Mouse (Mus musculus) megakaryocyte, embryonic 14.5 days (primary cell): ENCODE measurements at regions not wholly inside any gene's neighbourhood (a gene's known extent, or its start where the extent isn't known, plus 50 kb on each side); places are given as distances from the start of the nearest gene placed in this dataset.

ENCODE experiments used
- H3K27me3 ChIP-seq: replicated peaks from 2 replicates; pipeline ENCODE3; 2012; ENCODE audit warnings: inconsistent platforms
- H3K36me3 ChIP-seq: replicated peaks from 2 replicates; pipeline ENCODE3; 2012; ENCODE audit warnings: low read length, inconsistent platforms, mixed read lengths
- H3K4me1 ChIP-seq: 2 replicates; pipeline ENCODE4 v1.6.1; 2012; ENCODE audit warnings: inconsistent platforms
- H3K4me3 ChIP-seq: replicated peaks from 2 replicates; pipeline ENCODE3; 2012; ENCODE audit warnings: moderate library complexity, mild to moderate bottlenecking, inconsistent platforms
- H3K9me3 ChIP-seq: 2 replicates; pipeline ENCODE4 v1.6.1; 2012; ENCODE audit warnings: inconsistent platforms
- FLI1 ChIP-seq: IDR thresholded peaks from 2 replicates; pipeline ENCODE4 v1.6.1; 2012; ENCODE audit warnings: low read length, inconsistent platforms, mixed read lengths
- GATA1 ChIP-seq: IDR thresholded peaks from 3 replicates; pipeline ENCODE4 v1.6.1; 2012; ENCODE audit warnings: mixed read lengths, low read length, inconsistent platforms, borderline replicate concordance

DNA sequence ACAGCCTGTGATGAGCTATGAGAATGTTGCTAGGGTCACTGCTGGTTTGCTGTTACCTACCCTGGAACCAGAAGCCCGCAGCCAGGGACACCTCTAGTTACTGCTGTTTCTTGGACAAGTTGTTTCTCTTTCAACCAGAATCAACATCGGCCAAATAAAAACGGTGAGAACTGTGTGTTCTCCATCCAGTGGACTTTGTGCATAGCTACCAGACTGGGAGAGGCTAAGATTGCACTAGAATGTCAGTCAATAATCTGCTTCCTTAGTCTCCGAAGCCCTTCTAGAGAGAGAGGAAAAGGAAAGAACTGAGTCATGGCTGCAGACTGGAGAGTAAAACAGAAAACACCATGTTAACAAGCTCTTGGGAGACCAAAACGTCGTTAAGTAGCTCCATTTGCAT is 141.6 kb downstream of the Mycn start:
- H3K27me3 ChIP-seq, result peaks cover 7% of the 10 kb centered on the region
- no peak for TF ChIP-seq GATA1
- no peaks in the 10 kb centered on the region for H3K9me3 ChIP-seq
- peaks cover 35% of the 10 kb centered on the region for H3K4me1 ChIP-seq
- H3K4me3 ChIP-seq, result peak overlapping the region; percentile 23
- no peaks in the 10 kb centered on the region for H3K36me3 ChIP-seq

DNA sequence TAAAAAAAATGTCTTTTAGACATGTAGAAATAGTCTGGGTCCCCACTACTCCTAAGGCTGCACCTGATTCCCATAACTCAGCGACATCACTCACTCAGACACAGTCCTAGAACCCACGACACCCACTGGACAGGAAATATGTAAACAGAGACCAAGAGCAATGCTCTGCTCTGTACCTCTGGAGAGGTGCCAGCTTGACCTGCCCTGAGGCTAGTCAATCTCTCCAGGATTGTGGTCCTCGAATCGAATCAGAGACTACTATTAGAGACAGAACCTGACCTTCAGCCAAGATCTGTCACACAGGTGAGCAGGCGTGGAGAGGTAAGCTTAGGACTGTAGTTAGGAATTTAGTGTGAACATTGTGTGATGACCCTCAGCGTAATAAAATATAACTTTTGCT is 152.7 kb downstream of the Mycn start:
- H3K9me3 ChIP-seq, result peaks cover 10% of the 10 kb centered on the region
- peaks cover 26% of the 10 kb centered on the region for H3K27me3 ChIP-seq
- no peak for TF ChIP-seq FLI1
- TF ChIP-seq GATA1, result no peak
- H3K4me1 ChIP-seq, result peaks cover 13% of the 10 kb centered on the region
- no peaks in the 10 kb centered on the region for H3K36me3 ChIP-seq
- H3K4me3 ChIP-seq, result no peak overlapping the region

DNA sequence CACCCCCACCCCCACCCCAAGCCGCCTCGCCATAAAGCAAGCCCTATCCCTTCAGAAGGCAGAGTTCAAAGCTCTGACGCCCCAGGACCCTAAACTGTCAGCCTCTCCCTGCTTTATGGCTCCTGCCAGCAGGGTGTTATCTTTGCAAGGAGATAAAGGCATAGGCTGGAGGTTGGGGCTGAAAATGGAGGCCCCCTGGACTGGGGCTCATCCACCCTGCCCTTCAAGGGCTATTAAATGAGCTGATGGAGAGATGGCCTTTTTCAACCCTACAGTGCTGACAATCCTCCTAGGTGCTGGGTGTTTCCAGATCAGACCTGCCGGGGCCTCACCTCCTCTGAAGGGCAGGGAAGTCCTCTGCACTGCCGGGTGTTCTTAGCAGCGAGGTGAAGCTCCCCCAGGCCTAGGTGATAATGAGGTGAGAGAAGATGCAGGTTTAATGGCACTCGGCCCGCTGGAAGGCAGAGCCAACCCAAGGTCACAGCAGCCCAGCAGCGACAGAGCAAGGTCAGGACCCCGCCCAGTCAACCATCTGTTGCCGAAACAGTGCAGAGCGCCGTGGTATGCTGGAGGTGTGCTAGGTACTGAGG is 153.4 kb downstream of the Mycn start:
- no peak overlapping the region for H3K4me3 ChIP-seq
- H3K27me3 ChIP-seq, result peaks cover 24% of the 10 kb centered on the region
- no peaks in the 10 kb centered on the region for H3K36me3 ChIP-seq
- peaks cover 10% of the 10 kb centered on the region for H3K9me3 ChIP-seq
- no peak for TF ChIP-seq GATA1
- TF ChIP-seq FLI1, result no peak
- peaks cover 13% of the 10 kb centered on the region for H3K4me1 ChIP-seq

DNA sequence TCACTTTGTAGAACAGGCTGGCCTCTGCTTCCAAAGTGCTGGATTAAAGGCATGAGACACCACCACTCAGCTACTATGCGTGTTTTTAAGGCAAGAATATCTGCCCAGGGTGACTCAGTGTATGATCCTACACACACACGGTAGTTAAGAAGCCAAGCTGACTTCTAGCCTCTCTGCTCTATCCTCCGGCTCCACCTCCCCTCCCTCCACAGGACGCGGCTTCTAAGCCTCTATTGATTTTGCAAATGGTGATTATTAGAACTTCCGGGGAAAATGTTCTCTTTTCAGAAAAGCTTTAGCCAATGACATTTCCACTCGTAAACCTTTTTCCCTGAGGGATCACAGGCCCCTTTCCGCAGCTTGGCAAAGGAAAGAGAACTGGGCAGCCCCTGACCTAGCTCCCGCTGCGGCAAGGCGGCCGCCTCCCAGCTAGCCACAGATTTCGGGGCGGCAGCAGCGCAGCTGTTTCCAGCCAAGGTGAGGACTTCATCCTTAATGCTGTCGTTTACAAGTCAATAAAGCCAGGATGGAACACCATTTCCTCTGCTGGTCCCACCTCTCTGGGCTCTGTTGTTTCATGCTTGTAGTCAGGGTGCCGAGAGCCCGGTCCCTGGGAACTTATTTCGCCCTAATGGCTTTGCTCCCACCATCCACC is 154.0 kb downstream of the Mycn start:
- Histone ChIP-seq H3K9me3 (peaks cover 10% of the 10 kb centered on the region), H3K4me1 (peaks cover 13% of the 10 kb centered on the region), H3K4me3 (no peak overlapping the region), H3K36me3 (no peaks in the 10 kb centered on the region), H3K27me3 (peaks cover 24% of the 10 kb centered on the region)
- TF ChIP-seq FLI1 (no peak), GATA1 (no peak)

DNA sequence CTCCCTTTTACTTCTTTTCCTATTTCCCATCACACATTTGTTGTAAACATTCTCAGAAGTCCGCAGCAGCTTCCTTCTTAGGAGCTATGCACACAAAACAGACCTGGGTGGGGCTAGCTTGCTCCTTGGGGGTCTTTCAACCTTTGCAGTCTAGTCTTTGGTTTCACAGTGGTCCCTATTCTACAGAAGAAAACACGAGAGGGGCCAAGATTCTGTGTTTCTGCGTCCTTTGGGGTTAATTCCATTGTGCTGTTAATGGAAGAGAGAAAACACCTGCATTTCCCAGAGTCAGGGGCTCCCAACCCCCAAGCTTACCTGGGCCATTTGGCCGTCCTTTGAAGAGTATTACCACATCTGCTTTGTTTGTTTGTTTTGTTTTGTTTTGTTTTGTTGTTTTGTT is 154.6 kb downstream of the Mycn start:
- peaks cover 21% of the 10 kb centered on the region for H3K27me3 ChIP-seq
- TF ChIP-seq GATA1, result no peak
- TF ChIP-seq FLI1, result no peak
- H3K9me3 ChIP-seq, result peaks cover 10% of the 10 kb centered on the region

DNA sequence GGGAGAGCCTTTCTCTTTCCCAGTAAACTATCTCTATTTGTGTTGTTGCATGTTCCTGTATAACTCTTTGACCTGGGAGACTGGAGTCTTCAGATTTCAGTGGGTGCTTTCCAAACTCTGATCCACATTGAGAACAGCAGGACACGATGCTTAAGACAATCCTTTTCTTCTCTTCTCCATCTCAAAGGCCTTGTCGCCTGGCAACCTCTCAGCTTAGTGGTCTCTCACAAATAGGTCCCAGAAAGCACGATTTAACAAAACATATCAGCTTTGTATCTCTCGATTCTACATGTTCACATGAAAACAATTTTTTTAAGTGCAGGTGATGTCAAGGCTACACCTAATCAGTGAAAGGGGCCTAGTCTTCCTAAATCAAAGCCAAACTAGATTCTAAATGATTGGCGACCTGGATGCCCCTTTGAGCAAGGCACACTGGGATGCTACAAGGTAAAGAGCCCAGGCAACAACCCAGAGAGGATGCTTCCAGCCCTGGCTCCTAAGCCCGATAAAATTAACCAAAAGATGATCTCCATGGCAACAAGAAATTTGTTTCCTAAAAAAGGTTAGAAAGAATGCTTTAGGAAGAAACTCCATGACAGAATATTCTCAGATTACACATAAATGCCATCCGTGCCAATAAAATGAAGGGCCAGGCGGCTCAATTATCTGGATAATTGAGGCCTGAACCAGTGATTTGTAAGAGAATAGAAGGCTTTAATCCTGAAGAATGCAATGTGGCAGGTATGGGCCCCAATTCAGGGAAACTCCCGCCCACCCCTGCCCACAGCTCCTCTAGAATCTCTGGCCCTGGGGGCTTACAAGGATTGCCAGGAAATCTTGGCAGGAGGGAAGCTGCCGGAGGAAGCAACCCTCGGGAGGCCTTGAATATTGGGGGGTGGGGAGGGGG is 157.8 kb downstream of the Mycn start:
- TF ChIP-seq FLI1 (no peak), GATA1 (no peak)

More for the DNA sequence above, 154.6 kb downstream of the Mycn start:
- Histone ChIP-seq H3K4me1 (peaks cover 10% of the 10 kb centered on the region), H3K36me3 (no peaks in the 10 kb centered on the region), H3K4me3 (no peak overlapping the region)

DNA sequence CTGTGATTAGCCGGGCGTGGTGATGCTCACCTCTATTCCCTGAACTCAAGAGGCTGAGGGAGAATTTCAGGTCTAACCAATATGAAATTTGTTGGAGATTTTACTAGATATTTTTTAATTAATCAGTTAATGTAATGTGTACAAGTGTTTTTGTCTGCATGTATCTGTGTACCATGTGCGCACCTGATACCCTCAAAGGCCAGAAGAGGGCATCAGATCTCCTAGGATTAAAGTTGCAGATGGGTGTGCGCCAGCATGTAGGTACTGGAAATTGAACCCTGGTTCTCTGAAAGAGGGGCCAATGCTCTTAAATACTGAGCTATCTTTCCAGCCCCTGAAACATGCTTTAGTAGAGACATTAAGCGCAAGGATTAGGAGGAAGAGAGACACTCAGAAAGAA is 160.2 kb downstream of the Mycn start:
- Histone ChIP-seq H3K36me3 (no peaks in the 10 kb centered on the region), H3K4me1 (peaks cover 33% of the 10 kb centered on the region), H3K4me3 (no peak overlapping the region), H3K9me3 (peaks cover 6% of the 10 kb centered on the region), H3K27me3 (peaks cover 6% of the 10 kb centered on the region)
- TF ChIP-seq FLI1 (no peak), GATA1 (no peak)

More for the DNA sequence above, 157.8 kb downstream of the Mycn start:
- no peaks in the 10 kb centered on the region for H3K36me3 ChIP-seq
- H3K27me3 ChIP-seq, result peaks cover 12% of the 10 kb centered on the region
- H3K4me3 ChIP-seq, result no peak overlapping the region
- H3K9me3 ChIP-seq, result peaks cover 6% of the 10 kb centered on the region
- H3K4me1 ChIP-seq, result peaks cover 20% of the 10 kb centered on the region

DNA sequence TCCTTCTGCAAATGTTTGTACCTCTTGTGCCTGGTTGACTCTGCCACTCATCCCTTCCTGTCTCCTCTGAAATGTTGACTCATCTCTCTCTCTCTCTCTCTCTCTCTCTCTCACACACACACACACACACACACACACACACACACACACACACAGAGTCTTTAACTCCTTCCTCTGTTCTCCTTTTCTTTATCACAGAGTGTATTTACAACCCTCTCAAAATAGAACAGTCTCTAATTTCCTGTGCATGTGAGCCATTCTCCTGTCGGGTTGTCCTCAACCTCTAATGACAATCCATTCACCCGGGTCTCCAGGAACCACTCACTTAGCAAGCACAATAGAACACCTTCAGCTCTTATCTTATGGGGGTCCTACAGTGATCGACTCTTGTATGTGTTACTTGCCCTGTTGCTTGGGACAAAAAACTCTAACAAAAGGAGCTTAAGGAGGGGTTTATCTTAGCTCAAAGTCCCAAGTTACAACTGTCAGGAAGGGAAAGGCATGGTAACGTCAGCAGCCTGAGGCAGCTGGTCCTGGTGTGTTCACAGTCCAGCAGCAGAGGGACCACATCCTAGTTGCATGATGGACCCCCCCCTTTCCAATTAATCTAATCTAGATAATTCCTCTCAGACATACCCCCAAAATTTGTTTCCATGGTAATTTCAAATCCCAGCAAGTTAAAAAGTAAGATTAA is 163.0 kb downstream of the Mycn start:
- Histone ChIP-seq H3K27me3 (peaks cover 2% of the 10 kb centered on the region), H3K36me3 (no peaks in the 10 kb centered on the region), H3K9me3 (peaks cover 6% of the 10 kb centered on the region), H3K4me3 (no peak overlapping the region), H3K4me1 (peaks cover 33% of the 10 kb centered on the region)
- no peak for TF ChIP-seq FLI1
- no peak for TF ChIP-seq GATA1

DNA sequence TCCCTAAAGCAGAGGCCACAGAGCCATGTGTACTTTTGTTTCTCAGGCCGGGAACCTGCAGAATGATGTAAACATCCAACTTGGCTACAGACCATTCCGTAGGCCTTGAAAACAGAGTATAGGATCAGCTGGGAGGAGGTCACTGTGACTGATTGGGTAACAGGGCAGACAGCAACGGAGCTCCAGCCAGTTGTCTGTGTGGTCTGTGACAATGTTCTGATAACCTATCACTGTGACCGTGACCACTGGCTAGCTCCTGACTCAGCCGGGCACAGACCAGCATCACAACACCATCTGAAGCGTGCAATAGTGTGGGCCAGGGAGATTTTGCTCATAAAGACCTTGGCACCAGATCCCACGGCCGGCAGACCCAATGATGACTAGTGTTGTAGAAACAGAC is 164.3 kb downstream of the Mycn start:
- peaks cover 6% of the 10 kb centered on the region for H3K9me3 ChIP-seq
- H3K36me3 ChIP-seq, result no peaks in the 10 kb centered on the region
- no peaks in the 10 kb centered on the region for H3K27me3 ChIP-seq
- peaks cover 33% of the 10 kb centered on the region for H3K4me1 ChIP-seq
- TF ChIP-seq FLI1 (no peak), GATA1 (no peak)
- H3K4me3 ChIP-seq, result peak overlapping the region; percentile 38
